Mouse (Mus musculus) forebrain, embryonic 15.5 days (tissue): ENCODE measurements around the gene Crybb3. TPM values are rescaled to one million over a fixed set of nuclear protein-coding genes. Genes with fewer than 3 reads are reported as not detected.
A peak's percentile ranks its signal among the peaks of the same experiment; 100 is the strongest.

Experiments used
- ATAC-seq: fragments of 200-750 bp; cut with Nextera tagmentation; replicated peaks from 2 replicates; pipeline ENCODE4 v1.8.0; 2017; ENCODE audit warnings: mild to moderate bottlenecking, moderate TSS enrichment, moderate library complexity
- H3K27ac ChIP-seq: fragments of 300-500 bp; sonication (generic); replicated peaks from 2 replicates; pipeline ENCODE4 v1.5.1; 2015; ENCODE audit warnings: mild to moderate bottlenecking, inconsistent platforms
- H3K27me3 ChIP-seq: fragments of 300-500 bp; sonication (generic); 2 replicates; pipeline ENCODE4 v1.6.1; 2015; ENCODE audit warnings: inconsistent platforms
- H3K36me3 ChIP-seq: fragments of 300-500 bp; sonication (generic); 2 replicates; pipeline ENCODE4 v1.6.1; 2015; ENCODE audit warnings: mild to moderate bottlenecking, inconsistent platforms
- H3K4me1 ChIP-seq: fragments of 300-500 bp; sonication (generic); 2 replicates; pipeline ENCODE4 v1.6.1; 2015; ENCODE audit warnings: inconsistent platforms
- H3K4me2 ChIP-seq: fragments of 300-500 bp; sonication (generic); replicated peaks from 2 replicates; pipeline ENCODE4 v1.6.1; 2015; ENCODE audit warnings: mild to moderate bottlenecking, inconsistent platforms
- H3K4me3 ChIP-seq: fragments of 300-500 bp; sonication (generic); 2 replicates; pipeline ENCODE4 v1.5.1; 2015; ENCODE audit warnings: mild to moderate bottlenecking, inconsistent platforms
- H3K9ac ChIP-seq: fragments of 300-500 bp; sonication (generic); replicated peaks from 2 replicates; pipeline ENCODE4 v1.6.1; 2015; ENCODE audit warnings: mild to moderate bottlenecking, inconsistent platforms
- H3K9me3 ChIP-seq: fragments of 300-500 bp; sonication (generic); 2 replicates; pipeline ENCODE4 v1.6.1; 2016; ENCODE audit warnings: inconsistent platforms
- WGBS: fragments of 180-500 bp; shearing (Covaris S2); methylation state at CpG from one replicate; pipeline ENCODE4 v1.1.7; 2015; ENCODE audit warnings: mixed read lengths; 5-methylcytosine and 5-hydroxymethylcytosine counted together
- polyA plus RNA-seq: library from polyadenylated mRNA; unstranded; fragments of >200 nt; fragmentation: Nextera tagmentation; extraction: Ambion mirVana; gene quantifications from 2 replicates; pipeline ENCODE4 v1.2.1, GENCODE M21; 2015

Gene Crybb3
- polyA plus RNA-seq, 1 experiment from 2014 or later = 0.73 TPM

GRCm38 (mm10) chr5:113100422-113100821 lies 19.0 kb upstream of the Crybb3 start:
- H3K4me2 ChIP-seq = no peak overlapping the region
- no peaks in the 10 kb centered on the region for H3K9me3 ChIP-seq
- no peaks in the 10 kb centered on the region for H3K27me3 ChIP-seq
- H3K4me1 ChIP-seq = 0 out of 2 replicates have a peak, but pooled peaks cover 7% of the 10 kb centered on the region
- H3K27ac ChIP-seq = no peak overlapping the region
- no peaks in the 10 kb centered on the region for H3K36me3 ChIP-seq
- H3K9ac ChIP-seq = no peak overlapping the region
- ATAC-seq = no peak
- H3K4me3 ChIP-seq = no peak overlapping the region
- 86% methylated on average over 11 of the region's 11 CpGs for WGBS

- 0 out of 2 replicates have a peak, but pooled peaks cover 7% of the 10 kb centered on the region for H3K4me1 ChIP-seq
- ATAC-seq = peak; percentile 57
- no peaks in the 10 kb centered on the region for H3K9me3 ChIP-seq
- H3K27me3 ChIP-seq = no peaks in the 10 kb centered on the region
- no peak overlapping the region for H3K27ac ChIP-seq
- H3K4me2 ChIP-seq = no peak overlapping the region
- WGBS = 17% methylated on average over 1 of the region's 1 CpGs
- H3K36me3 ChIP-seq = no peaks in the 10 kb centered on the region
- no peak overlapping the region for H3K9ac ChIP-seq
- H3K4me3 ChIP-seq = no peak overlapping the region
Measured at GRCm38 (mm10) chr5:113099546-113099945, 18.2 kb upstream of the Crybb3 start.

GRCm38 (mm10) chr5:113097551-113097950 lies 16.2 kb upstream of the Crybb3 start:
- Histone ChIP-seq H3K9me3 (no peaks in the 10 kb centered on the region), H3K4me2 (no peak overlapping the region), H3K36me3 (no peaks in the 10 kb centered on the region), H3K9ac (no peak overlapping the region), H3K27ac (no peak overlapping the region), H3K4me1 (0 out of 2 replicates have a peak, but pooled peaks cover 3% of the 10 kb centered on the region), H3K4me3 (no peak overlapping the region), H3K27me3 (no peaks in the 10 kb centered on the region)
- WGBS = 95% methylated on average over 17 of the region's 17 CpGs
- ATAC-seq = no peak

GRCm38 (mm10) chr5:113095456-113095855 lies 14.1 kb upstream of the Crybb3 start:
- H3K4me3 ChIP-seq = no peak overlapping the region
- no peak overlapping the region for H3K4me2 ChIP-seq
- no peak for ATAC-seq
- WGBS = 92% methylated on average over 18 of the region's 18 CpGs
- H3K27ac ChIP-seq = no peak overlapping the region
- no peaks in the 10 kb centered on the region for H3K27me3 ChIP-seq
- H3K4me1 ChIP-seq = no peaks in the 10 kb centered on the region
- H3K9ac ChIP-seq = no peak overlapping the region
- H3K36me3 ChIP-seq = no peaks in the 10 kb centered on the region
- no peaks in the 10 kb centered on the region for H3K9me3 ChIP-seq

GRCm38 (mm10) chr5:113092406-113092805 lies 11.0 kb upstream of the Crybb3 start:
- no peak overlapping the region for H3K27ac ChIP-seq
- H3K9me3 ChIP-seq = no peaks in the 10 kb centered on the region
- ATAC-seq = no peak
- no peak overlapping the region for H3K4me3 ChIP-seq
- no peak overlapping the region for H3K4me2 ChIP-seq
- H3K27me3 ChIP-seq = no peaks in the 10 kb centered on the region
- no peak overlapping the region for H3K9ac ChIP-seq
- no peaks in the 10 kb centered on the region; the same call in 1 of the 2 replicates for H3K36me3 ChIP-seq
- no peaks in the 10 kb centered on the region for H3K4me1 ChIP-seq
- 80% methylated on average over 7 of the region's 7 CpGs for WGBS

GRCm38 (mm10) chr5:113091162-113091561 lies 9.8 kb upstream of the Crybb3 start:
- Histone ChIP-seq H3K27me3 (no peaks in the 10 kb centered on the region), H3K4me1 (peaks cover 10% of the 10 kb centered on the region), H3K4me3 (no peak overlapping the region), H3K36me3 (no peaks in the 10 kb centered on the region; the same call in 1 of the 2 replicates), H3K27ac (no peak overlapping the region), H3K9me3 (no peaks in the 10 kb centered on the region), H3K4me2 (no peak overlapping the region), H3K9ac (no peak overlapping the region)
- no peak; the same call in 1 of the 2 replicates for ATAC-seq
- WGBS = 57% methylated on average over 5 of the region's 5 CpGs

GRCm38 (mm10) chr5:113090750-113091149 lies 9.4 kb upstream of the Crybb3 start:
- no peaks in the 10 kb centered on the region; the same call in 1 of the 2 replicates for H3K36me3 ChIP-seq
- no peaks in the 10 kb centered on the region for H3K27me3 ChIP-seq
- no peak overlapping the region for H3K9ac ChIP-seq
- 97% methylated on average over 11 of the region's 11 CpGs for WGBS
- no peak overlapping the region for H3K4me3 ChIP-seq
- ATAC-seq = no peak; the same call in 1 of the 2 replicates
- no peaks in the 10 kb centered on the region for H3K9me3 ChIP-seq
- no peak overlapping the region for H3K4me2 ChIP-seq
- H3K4me1 ChIP-seq = peaks cover 14% of the 10 kb centered on the region
- no peak overlapping the region for H3K27ac ChIP-seq

- WGBS = 90% methylated on average over 24 of the region's 24 CpGs
- H3K27ac ChIP-seq = no peak overlapping the region
Measured at GRCm38 (mm10) chr5:113090077-113090690, 8.8 kb upstream of the Crybb3 start.

GRCm38 (mm10) chr5:113087465-113087864 lies 6.1 kb upstream of the Crybb3 start:
- ATAC-seq = no peak
- WGBS = 90% methylated on average over 2 of the region's 2 CpGs

More at GRCm38 (mm10) chr5:113090077-113090690, 8.8 kb upstream of the Crybb3 start:
- peaks cover 14% of the 10 kb centered on the region for H3K4me1 ChIP-seq
- H3K4me2 ChIP-seq = no peak overlapping the region
- no peaks in the 10 kb centered on the region for H3K27me3 ChIP-seq
- H3K36me3 ChIP-seq = no peaks in the 10 kb centered on the region; the same call in 1 of the 2 replicates
- H3K9ac ChIP-seq = no peak overlapping the region
- H3K4me3 ChIP-seq = no peak overlapping the region
- no peaks in the 10 kb centered on the region for H3K9me3 ChIP-seq
- ATAC-seq = no peak

GRCm38 (mm10) chr5:113086990-113087389 lies 5.6 kb upstream of the Crybb3 start:
- H3K4me1 ChIP-seq = peaks cover 14% of the 10 kb centered on the region
- no peaks in the 10 kb centered on the region for H3K27me3 ChIP-seq
- H3K36me3 ChIP-seq = no peaks in the 10 kb centered on the region; the same call in 1 of the 2 replicates
- H3K9ac ChIP-seq = no peak overlapping the region
- no peaks in the 10 kb centered on the region for H3K9me3 ChIP-seq
- no peak overlapping the region for H3K4me2 ChIP-seq
- no peak for ATAC-seq
- no peak overlapping the region for H3K4me3 ChIP-seq
- WGBS = 57% methylated on average over 4 of the region's 4 CpGs
- H3K27ac ChIP-seq = peak overlapping the region; percentile 50; the same call in 1 of the 2 replicates

More at GRCm38 (mm10) chr5:113087465-113087864, 6.1 kb upstream of the Crybb3 start:
- Histone ChIP-seq H3K4me2 (no peak overlapping the region), H3K36me3 (no peaks in the 10 kb centered on the region; the same call in 1 of the 2 replicates), H3K27ac (no peak overlapping the region), H3K4me3 (no peak overlapping the region), H3K4me1 (peaks cover 14% of the 10 kb centered on the region), H3K9ac (no peak overlapping the region), H3K9me3 (no peaks in the 10 kb centered on the region), H3K27me3 (no peaks in the 10 kb centered on the region)

- no peaks in the 10 kb centered on the region; the same call in 1 of the 2 replicates for H3K36me3 ChIP-seq
- no peak overlapping the region for H3K4me2 ChIP-seq
- no peak overlapping the region for H3K4me3 ChIP-seq
- H3K9me3 ChIP-seq = no peaks in the 10 kb centered on the region
- no peak for ATAC-seq
- peaks cover 14% of the 10 kb centered on the region for H3K4me1 ChIP-seq
- 57% methylated on average over 12 of the region's 12 CpGs for WGBS
- H3K9ac ChIP-seq = no peak overlapping the region
- no peaks in the 10 kb centered on the region for H3K27me3 ChIP-seq
- H3K27ac ChIP-seq = peak overlapping the region; percentile 50
Measured at GRCm38 (mm10) chr5:113086439-113086838, 5.1 kb upstream of the Crybb3 start.

- Histone ChIP-seq H3K36me3 (no peaks in the 10 kb centered on the region; the same call in 1 of the 2 replicates), H3K4me3 (no peak overlapping the region), H3K4me2 (no peak overlapping the region), H3K9ac (no peak overlapping the region), H3K27ac (peak overlapping the region; percentile 50), H3K27me3 (no peaks in the 10 kb centered on the region), H3K9me3 (no peaks in the 10 kb centered on the region), H3K4me1 (peaks cover 14% of the 10 kb centered on the region)
- no peak for ATAC-seq
- WGBS = 70% methylated on average over 2 of the region's 2 CpGs
Measured at GRCm38 (mm10) chr5:113085931-113086330, 4.5 kb upstream of the Crybb3 start.
